Mouse (Mus musculus) heart, embryonic 11.5 days (tissue): ENCODE data around the gene Mpped2. TPM values are rescaled to one million over a fixed set of nuclear protein-coding genes. Genes with fewer than 3 reads are reported as not detected.

Source experiments
- ATAC-seq: fragments of 200-750 bp; cut with Nextera tagmentation; replicated peaks from 2 replicates; pipeline ENCODE4 v1.8.0; 2017; ENCODE audit warnings: moderate library complexity; ENCODE audit not compliant: insufficient number of reproducible peaks, low FRiP score, low TSS enrichment
- H3K27ac ChIP-seq: fragments of 300-500 bp; sonication (generic); 2 replicates; pipeline ENCODE4 v1.5.1; 2014; ENCODE audit warnings: mild to moderate bottlenecking, low read depth, low read length
- H3K27me3 ChIP-seq: fragments of 300-500 bp; sonication (generic); 2 replicates; pipeline ENCODE4 v1.6.1; 2014; ENCODE audit warnings: mild to moderate bottlenecking, low read length, mixed read lengths; ENCODE audit not compliant: control insufficient read depth, insufficient read depth
- H3K36me3 ChIP-seq: fragments of 300-500 bp; sonication (generic); 2 replicates; pipeline ENCODE4 v1.6.1; 2014; ENCODE audit warnings: mild to moderate bottlenecking, low read length, moderate library complexity, mixed read lengths; ENCODE audit not compliant: control insufficient read depth, insufficient read depth
- H3K4me1 ChIP-seq: fragments of 300-500 bp; sonication (generic); 2 replicates; pipeline ENCODE4 v1.6.1; 2014; ENCODE audit warnings: low read length; ENCODE audit not compliant: control insufficient read depth, insufficient read depth
- H3K4me2 ChIP-seq: fragments of 300-500 bp; sonication (generic); 2 replicates; pipeline ENCODE4 v1.6.1; 2014; ENCODE audit warnings: mild to moderate bottlenecking, moderate library complexity
- H3K4me3 ChIP-seq: fragments of 300-500 bp; sonication (generic); 2 replicates; pipeline ENCODE4 v1.5.1; 2014; ENCODE audit warnings: low read depth, low read length
- H3K9ac ChIP-seq: fragments of 300-500 bp; sonication (generic); 2 replicates; pipeline ENCODE4 v1.6.1; 2014; ENCODE audit warnings: mild to moderate bottlenecking, low read depth, low read length, moderate library complexity
- H3K9me3 ChIP-seq: fragments of 300-500 bp; sonication (generic); replicated peaks from 2 replicates; pipeline ENCODE4 v1.6.1; 2016; ENCODE audit warnings: low read length; ENCODE audit not compliant: control insufficient read depth
- WGBS: fragments of 180-500 bp; shearing (Covaris S2); extraction: QIAGEN DNeasy Blood & Tissue Kit; methylation state at CpG from one replicate; pipeline ENCODE4 v1.1.7; 2014; ENCODE audit not compliant: insufficient replicate concordance; 5-methylcytosine and 5-hydroxymethylcytosine counted together
- polyA plus RNA-seq: library from polyadenylated mRNA; unstranded; fragments of >200 nt; fragmentation: Nextera tagmentation; extraction: Ambion mirVana; gene quantifications from 2 replicates; pipeline ENCODE4 v1.2.1, GENCODE M21; 2014

Gene Mpped2
- polyA plus RNA-seq, 1 experiment from 2014 or later, result 126 TPM

GRCm38 (mm10) chr2:106837241-106837640 is 144.2 kb downstream of the Mpped2 start:
- H3K4me1 ChIP-seq, result peaks cover 7% of the 10 kb centered on the region; the same call in 1 of the 2 replicates

DNA sequence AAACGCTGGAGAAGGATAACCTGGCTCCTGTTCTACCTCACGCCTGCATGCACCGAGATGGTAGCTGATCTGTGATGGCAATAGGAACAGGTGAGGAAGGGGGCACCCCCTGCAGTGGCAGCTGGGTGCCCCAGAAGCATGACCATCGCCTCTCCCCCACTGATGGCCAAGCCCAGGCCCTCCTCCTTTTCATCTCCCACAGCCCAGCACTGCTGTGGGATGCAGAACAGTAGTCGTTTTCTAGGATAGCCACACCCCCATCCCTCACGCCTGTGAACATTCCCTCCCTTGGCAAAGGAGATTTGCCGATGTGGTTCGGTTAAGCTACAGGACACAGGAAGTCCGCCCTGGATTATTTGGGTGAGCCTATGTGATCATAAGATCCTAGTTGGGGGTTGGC is 151.1 kb downstream of the Mpped2 start:
- 50% methylated on average over 9 of the region's 9 CpGs for WGBS
- Histone ChIP-seq H3K9ac (0 out of 2 replicates have a peak overlapping the region, but pooled peaks have one; percentile 16), H3K4me1 (peaks cover 37% of the 10 kb centered on the region), H3K9me3 (no peaks in the 10 kb centered on the region), H3K27me3 (no peaks in the 10 kb centered on the region), H3K27ac (peak overlapping the region; percentile 71; the same call in 1 of the 2 replicates), H3K36me3 (no peaks in the 10 kb centered on the region), H3K4me2 (no peak overlapping the region), H3K4me3 (no peak overlapping the region)
- no peak; the same call in 1 of the 2 replicates for ATAC-seq

More at GRCm38 (mm10) chr2:106837241-106837640, 144.2 kb downstream of the Mpped2 start:
- H3K36me3 ChIP-seq, result no peaks in the 10 kb centered on the region
- no peak overlapping the region for H3K9ac ChIP-seq
- no peak overlapping the region for H3K4me2 ChIP-seq
- no peaks in the 10 kb centered on the region for H3K9me3 ChIP-seq
- ATAC-seq, result no peak
- H3K4me3 ChIP-seq, result no peak overlapping the region
- 85% methylated on average over 4 of the region's 4 CpGs for WGBS
- H3K27me3 ChIP-seq, result no peaks in the 10 kb centered on the region
- no peak overlapping the region for H3K27ac ChIP-seq

GRCm38 (mm10) chr2:106844766-106845678 is 152.0 kb downstream of the Mpped2 start:
- no peaks in the 10 kb centered on the region for H3K9me3 ChIP-seq
- H3K4me2 ChIP-seq, result no peak overlapping the region; the same call in 1 of the 2 replicates
- no peak overlapping the region for H3K4me3 ChIP-seq
- 43% methylated on average over 10 of the region's 10 CpGs for WGBS
- H3K27ac ChIP-seq, result peak overlapping the region; percentile 71; the same call in 1 of the 2 replicates
- no peaks in the 10 kb centered on the region for H3K36me3 ChIP-seq
- no peak overlapping the region for H3K9ac ChIP-seq
- peaks cover 37% of the 10 kb centered on the region for H3K4me1 ChIP-seq
- no peak for ATAC-seq
- no peaks in the 10 kb centered on the region for H3K27me3 ChIP-seq

GRCm38 (mm10) chr2:106846511-106846910 is 153.4 kb downstream of the Mpped2 start:
- peaks cover 33% of the 10 kb centered on the region for H3K4me1 ChIP-seq
- H3K9me3 ChIP-seq, result no peaks in the 10 kb centered on the region
- no peak overlapping the region for H3K27ac ChIP-seq
- ATAC-seq, result no peak
- H3K4me2 ChIP-seq, result no peak overlapping the region
- no peaks in the 10 kb centered on the region for H3K36me3 ChIP-seq
- H3K4me3 ChIP-seq, result no peak overlapping the region
- H3K27me3 ChIP-seq, result no peaks in the 10 kb centered on the region
- WGBS, result 39% methylated on average over 4 of the region's 4 CpGs
- no peak overlapping the region for H3K9ac ChIP-seq

- Histone ChIP-seq H3K27me3 (no peaks in the 10 kb centered on the region), H3K36me3 (no peaks in the 10 kb centered on the region), H3K9ac (no peak overlapping the region), H3K27ac (no peak overlapping the region), H3K4me1 (peaks cover 34% of the 10 kb centered on the region), H3K4me3 (no peak overlapping the region), H3K4me2 (no peak overlapping the region), H3K9me3 (no peaks in the 10 kb centered on the region)
- WGBS, result 83% methylated on average over 9 of the region's 9 CpGs
- no peak for ATAC-seq
These were observed 156.3 kb downstream of the Mpped2 start for GRCm38 (mm10) chr2:106849389-106849788.

- Histone ChIP-seq H3K4me2 (no peak overlapping the region), H3K27ac (no peak overlapping the region), H3K27me3 (no peaks in the 10 kb centered on the region), H3K4me1 (peaks cover 40% of the 10 kb centered on the region), H3K9ac (no peak overlapping the region), H3K36me3 (no peaks in the 10 kb centered on the region), H3K4me3 (no peak overlapping the region), H3K9me3 (no peaks in the 10 kb centered on the region)
- no peak for ATAC-seq
- WGBS, result 72% methylated on average over 8 of the region's 8 CpGs
These were observed 158.4 kb downstream of the Mpped2 start for GRCm38 (mm10) chr2:106851515-106851914.

- WGBS, result 26% methylated on average over 4 of the region's 4 CpGs
- Histone ChIP-seq H3K4me1 (peaks cover 53% of the 10 kb centered on the region), H3K27ac (peak overlapping the region; percentile 67)
These were observed 161.1 kb downstream of the Mpped2 start for GRCm38 (mm10) chr2:106854213-106854612.

GRCm38 (mm10) chr2:106854758-106855157 is 161.7 kb downstream of the Mpped2 start:
- Histone ChIP-seq H3K4me1 (peaks cover 53% of the 10 kb centered on the region), H3K27ac (peak overlapping the region; percentile 67), H3K4me2 (peak overlapping the region; percentile 9), H3K9ac (peak overlapping the region; percentile 35; the same call in 1 of the 2 replicates), H3K4me3 (no peak overlapping the region), H3K27me3 (no peaks in the 10 kb centered on the region), H3K36me3 (no peaks in the 10 kb centered on the region), H3K9me3 (no peaks in the 10 kb centered on the region)
- 28% methylated on average over 8 of the region's 8 CpGs for WGBS
- ATAC-seq, result peak; percentile 28; the same call in 1 of the 2 replicates

More at GRCm38 (mm10) chr2:106854213-106854612, 161.1 kb downstream of the Mpped2 start:
- H3K4me3 ChIP-seq, result no peak overlapping the region
- no peak for ATAC-seq
- H3K27me3 ChIP-seq, result no peaks in the 10 kb centered on the region
- H3K9ac ChIP-seq, result no peak overlapping the region
- H3K4me2 ChIP-seq, result peak overlapping the region; percentile 9; the same call in 1 of the 2 replicates
- H3K36me3 ChIP-seq, result no peaks in the 10 kb centered on the region
- H3K9me3 ChIP-seq, result no peaks in the 10 kb centered on the region
